Mouse (Mus musculus) splenic B cell, adult 2 months (primary cell): ENCODE measurements around the gene Mlip.

ENCODE experiments used
- DNase-seq: peaks from one replicate; pipeline ENCODE4 v3.0.0-alpha.2; 2011; ENCODE audit warnings: low read depth, low spot score
- H3K27me3 ChIP-seq: 2 replicates; pipeline ENCODE4 v1.6.1; 2012; ENCODE audit warnings: mild to moderate bottlenecking, low read length, moderate library complexity, mixed read lengths; ENCODE audit not compliant: control insufficient read depth, poor library complexity, insufficient read depth, severe bottlenecking
- H3K36me3 ChIP-seq: 2 replicates; pipeline ENCODE4 v1.6.1; 2012; ENCODE audit warnings: mild to moderate bottlenecking, low read length, moderate library complexity, mixed read lengths; ENCODE audit not compliant: control insufficient read depth, poor library complexity, insufficient read depth, severe bottlenecking

Gene Mlip

GRCm38 (mm10) chr9:77352432-77353175, at the start of gene Mlip:
Mlip (minus strand) TSS chr9:77352969.
- Histone ChIP-seq H3K27me3 (no peaks in the 10 kb centered on the region), H3K36me3 (no peaks in the 10 kb centered on the region)
- no peak for DNase-seq

GRCm38 (mm10) chr9:77399801-77400200, 47.0 kb upstream of the Mlip start:
- Histone ChIP-seq H3K27me3 (no peaks in the 10 kb centered on the region), H3K36me3 (no peaks in the 10 kb centered on the region)
- no peak for DNase-seq

GRCm38 (mm10) chr9:77398856-77399631, 46.3 kb upstream of the Mlip start:
- Histone ChIP-seq H3K27me3 (no peaks in the 10 kb centered on the region), H3K36me3 (no peaks in the 10 kb centered on the region)
- DNase-seq: no peak

GRCm38 (mm10) chr9:77397027-77397426, 44.3 kb upstream of the Mlip start:
- Histone ChIP-seq H3K27me3 (no peaks in the 10 kb centered on the region), H3K36me3 (no peaks in the 10 kb centered on the region)
- DNase-seq: no peak

GRCm38 (mm10) chr9:77391248-77391647, 38.5 kb upstream of the Mlip start:
- Histone ChIP-seq H3K36me3 (no peaks in the 10 kb centered on the region), H3K27me3 (no peaks in the 10 kb centered on the region)
- DNase-seq: no peak

GRCm38 (mm10) chr9:77388956-77389355, 36.2 kb upstream of the Mlip start:
- Histone ChIP-seq H3K27me3 (no peaks in the 10 kb centered on the region), H3K36me3 (no peaks in the 10 kb centered on the region)
- no peak for DNase-seq

GRCm38 (mm10) chr9:77386751-77387150, 34.0 kb upstream of the Mlip start:
- no peaks in the 10 kb centered on the region for H3K36me3 ChIP-seq
- peak; percentile 15 for DNase-seq
- H3K27me3 ChIP-seq: no peaks in the 10 kb centered on the region

- DNase-seq: no peak
- no peaks in the 10 kb centered on the region for H3K27me3 ChIP-seq
- H3K36me3 ChIP-seq: no peaks in the 10 kb centered on the region
Observed at GRCm38 (mm10) chr9:77385611-77386010, 32.8 kb upstream of the Mlip start.

GRCm38 (mm10) chr9:77384651-77385050, 31.9 kb upstream of the Mlip start:
- no peaks in the 10 kb centered on the region for H3K27me3 ChIP-seq
- no peak for DNase-seq
- no peaks in the 10 kb centered on the region for H3K36me3 ChIP-seq

GRCm38 (mm10) chr9:77383951-77384350, 31.2 kb upstream of the Mlip start:
- Histone ChIP-seq H3K27me3 (no peaks in the 10 kb centered on the region), H3K36me3 (no peaks in the 10 kb centered on the region)
- DNase-seq: no peak

GRCm38 (mm10) chr9:77382514-77382913, 29.7 kb upstream of the Mlip start:
- no peak for DNase-seq
- Histone ChIP-seq H3K36me3 (no peaks in the 10 kb centered on the region), H3K27me3 (no peaks in the 10 kb centered on the region)

GRCm38 (mm10) chr9:77381565-77381964, 28.8 kb upstream of the Mlip start:
- Histone ChIP-seq H3K27me3 (no peaks in the 10 kb centered on the region), H3K36me3 (no peaks in the 10 kb centered on the region)
- peak; percentile 44 for DNase-seq

GRCm38 (mm10) chr9:77379625-77380024, 26.9 kb upstream of the Mlip start:
- no peaks in the 10 kb centered on the region for H3K27me3 ChIP-seq
- DNase-seq: peak; percentile 72
- H3K36me3 ChIP-seq: no peaks in the 10 kb centered on the region

- Histone ChIP-seq H3K36me3 (no peaks in the 10 kb centered on the region), H3K27me3 (no peaks in the 10 kb centered on the region)
- no peak for DNase-seq
Observed at GRCm38 (mm10) chr9:77377696-77378095, 24.9 kb upstream of the Mlip start.

- Histone ChIP-seq H3K36me3 (no peaks in the 10 kb centered on the region), H3K27me3 (no peaks in the 10 kb centered on the region)
- DNase-seq: peak; percentile 24
Observed at GRCm38 (mm10) chr9:77377082-77377481, 24.3 kb upstream of the Mlip start.
